Mouse (Mus musculus): ENCODE data around the gene Tnfrsf18.

Gene Tnfrsf18

DNA sequence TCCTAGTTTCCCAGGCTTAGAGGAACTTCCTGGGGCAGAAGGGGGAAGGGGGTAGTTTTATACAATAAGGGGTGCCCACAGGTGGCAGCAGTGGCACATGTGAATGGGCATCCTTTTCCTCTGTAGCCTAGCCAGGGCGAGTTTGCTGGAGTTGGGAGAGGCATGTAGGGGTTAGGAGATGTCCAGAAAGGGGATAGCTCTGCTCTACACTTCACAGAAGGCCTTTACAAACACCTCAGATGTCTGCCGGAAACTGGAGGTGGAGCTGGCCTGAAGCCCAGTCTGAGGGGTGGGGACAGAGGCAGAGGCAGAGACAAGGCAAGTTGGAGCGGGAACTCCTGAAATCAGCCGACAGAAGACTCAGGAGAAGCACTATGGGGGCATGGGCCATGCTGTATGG, at the start of gene Tnfrsf18:
Tnfrsf18 (plus strand) TSS at position 152 of the 400 bp plus-strand sequence.
- peak; percentile 94 for DNase-seq

DNA sequence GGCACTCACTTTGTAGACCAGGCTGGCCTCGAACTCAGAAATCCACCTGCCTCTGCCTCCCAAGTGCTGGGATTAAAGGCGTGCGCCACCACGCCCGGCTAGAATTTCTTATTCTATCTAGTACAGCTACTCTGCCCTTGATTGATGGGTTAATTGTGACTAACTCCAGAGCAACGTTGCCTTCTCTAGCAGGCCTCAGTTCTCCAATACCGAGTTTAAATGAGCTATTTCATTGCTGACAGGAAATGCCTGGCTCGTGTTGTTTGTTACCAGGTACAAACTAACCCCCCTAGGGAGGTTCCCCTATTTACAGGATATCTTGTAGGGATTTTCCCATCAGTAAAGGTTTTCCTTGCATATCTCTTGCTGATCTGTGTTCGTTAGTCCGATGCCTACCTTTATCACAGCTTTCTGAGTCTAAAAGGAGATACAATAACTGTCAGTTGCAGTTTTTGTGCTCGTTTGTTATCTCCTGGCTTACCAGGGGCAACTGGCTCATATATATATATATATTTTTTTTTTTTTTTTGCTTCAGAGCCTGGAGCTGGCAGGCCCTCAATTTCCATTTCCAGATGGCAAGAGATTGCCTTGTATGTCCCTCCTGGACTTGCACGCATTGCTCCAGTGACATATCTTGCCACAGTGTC, 44.4 kb upstream of the Tnfrsf18 start:
- DNase-seq: no peak

GRCm38 (mm10) chr4:155983788-155984187, 42.2 kb upstream of the Tnfrsf18 start:
- DNase-seq: no peak

- peak; percentile 96 for DNase-seq
Observed at GRCm38 (mm10) chr4:155991211-155991907, 34.6 kb upstream of the Tnfrsf18 start.

DNA sequence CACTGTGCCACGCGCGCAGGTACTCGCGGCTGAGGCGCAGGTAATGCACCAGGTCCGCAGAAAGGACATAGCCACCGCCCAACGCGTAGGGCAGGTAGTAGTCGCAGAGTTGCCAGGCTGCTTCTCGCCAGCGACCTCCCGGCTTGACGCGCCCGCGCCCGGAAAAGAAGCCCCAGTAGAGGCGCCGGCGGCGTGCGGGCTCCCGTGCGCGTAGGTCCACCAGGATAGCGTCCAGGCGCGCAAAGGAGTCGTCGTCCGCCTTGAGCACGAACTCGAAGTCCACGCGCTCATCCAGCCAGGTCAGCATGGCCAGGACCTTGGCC, 34.1 kb upstream of the Tnfrsf18 start:
- DNase-seq: no peak

DNA sequence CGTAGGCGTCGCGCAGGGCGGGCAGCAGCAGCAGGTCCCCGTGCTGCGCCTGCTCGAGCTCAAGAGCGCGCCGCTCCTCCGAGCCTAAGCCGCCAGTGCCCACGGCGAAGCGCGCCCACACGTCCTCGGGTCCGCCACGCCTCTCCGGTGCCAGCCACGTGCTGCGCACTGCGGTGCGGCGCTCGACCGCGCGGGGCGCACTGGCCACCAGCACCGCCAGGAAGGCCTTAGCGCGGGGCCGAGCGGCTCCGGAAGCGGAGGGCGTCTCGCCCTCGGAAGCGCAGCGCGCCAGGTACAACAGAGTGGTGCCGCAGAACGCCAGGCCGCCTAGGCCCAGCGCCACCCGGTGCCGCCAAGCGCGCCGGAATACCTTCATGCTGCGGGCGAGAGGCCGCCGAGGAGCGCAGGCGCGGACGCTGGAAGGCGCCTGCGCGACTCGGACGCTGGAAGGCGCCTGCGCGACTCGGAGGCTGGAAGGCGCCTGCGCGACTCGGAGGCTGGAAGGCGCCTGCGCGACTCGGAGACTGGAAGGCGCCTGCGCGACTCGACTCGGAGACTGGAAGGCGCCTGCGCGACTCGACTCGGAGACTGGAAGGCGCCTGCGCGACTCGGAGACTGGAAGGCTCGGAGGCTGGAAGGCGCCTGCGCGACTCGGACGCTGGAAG, 33.6 kb upstream of the Tnfrsf18 start, which contains the start of the genes B3galt6 and Sdf4:
B3galt6 (minus strand) TSS at position 409 of the 665 bp plus-strand sequence.
Sdf4 (plus strand) TSS at position 632 of the 665 bp plus-strand sequence.
- no peak for DNase-seq

DNA sequence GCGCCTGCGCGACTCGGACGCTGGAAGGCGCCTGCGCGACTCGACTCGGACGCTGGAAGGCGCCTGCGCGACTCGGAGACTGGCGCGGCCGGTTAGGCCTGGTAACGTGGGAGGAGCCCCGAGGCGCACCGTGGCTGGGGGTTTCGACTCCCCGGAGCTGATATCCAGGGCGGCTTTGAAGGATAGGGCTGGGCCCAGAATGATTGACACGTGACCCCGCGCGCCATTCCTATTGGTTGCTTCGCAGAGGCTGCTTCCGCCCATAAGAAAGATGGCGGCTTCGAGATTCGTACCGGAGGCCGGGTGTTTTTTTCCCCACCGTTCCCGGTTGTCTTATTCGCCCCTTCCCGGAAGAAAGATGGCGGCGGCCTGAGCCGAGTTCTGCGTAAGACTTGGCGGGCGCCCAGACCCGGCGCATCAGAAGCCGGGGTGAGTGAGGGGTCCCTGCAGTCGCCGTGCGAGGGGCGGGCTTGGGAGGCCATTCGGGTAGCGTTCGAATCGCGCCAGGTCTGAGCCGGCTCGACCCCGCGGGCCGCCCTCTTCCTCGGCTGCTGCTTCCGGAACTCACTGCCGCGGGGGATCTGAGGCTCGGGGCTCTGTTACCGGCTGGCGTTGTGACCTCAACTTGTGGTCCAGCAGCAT, 32.9 kb upstream of the Tnfrsf18 start:
- DNase-seq: peak; percentile 100

DNA sequence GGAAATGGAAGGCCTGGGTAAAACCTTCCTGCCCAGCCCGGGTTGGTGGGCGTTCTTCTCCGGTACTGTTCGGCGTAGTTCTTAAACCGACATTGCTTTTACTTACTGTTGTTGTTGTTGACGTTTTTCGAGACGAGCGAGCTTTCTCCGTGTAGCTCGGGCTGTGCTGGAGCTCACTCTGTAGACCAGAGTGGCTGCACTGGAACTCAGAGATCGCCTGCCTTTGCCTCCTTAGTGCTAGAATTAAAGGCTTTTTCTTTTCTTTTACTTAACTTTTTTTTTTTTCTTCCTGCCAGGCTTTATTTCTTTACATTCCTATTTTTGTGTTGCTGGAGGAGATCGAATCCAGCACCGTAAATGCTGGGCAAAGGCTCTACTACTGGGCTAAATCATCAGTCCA, 32.4 kb upstream of the Tnfrsf18 start:
- DNase-seq: no peak

GRCm38 (mm10) chr4:156004109-156004508, 21.9 kb upstream of the Tnfrsf18 start:
- no peak for DNase-seq

DNA sequence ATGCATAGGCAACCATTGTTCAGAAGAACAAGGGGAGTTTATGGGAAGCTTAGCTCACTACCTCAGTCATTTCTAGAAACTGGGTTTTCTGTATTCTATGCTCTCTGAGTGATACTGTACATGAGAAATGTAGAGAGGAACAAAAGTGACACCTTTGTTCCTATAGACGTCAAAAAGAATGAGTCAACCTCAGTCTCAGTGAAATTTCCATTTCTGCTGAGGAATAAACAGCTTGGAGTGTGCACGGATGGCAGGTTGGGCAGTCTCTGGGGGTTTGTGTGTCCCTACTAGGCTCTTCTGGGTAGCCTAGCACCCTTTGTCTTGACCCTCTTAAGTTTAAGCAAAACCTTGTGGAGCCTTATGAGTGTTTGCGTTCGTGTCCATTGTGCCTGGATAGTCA, 17.6 kb upstream of the Tnfrsf18 start:
- no peak for DNase-seq

- DNase-seq: no peak
Observed at GRCm38 (mm10) chr4:156013637-156014036, 12.3 kb upstream of the Tnfrsf18 start, which contains the start of gene Tnfrsf4. Gene Tnfrsf4, plus strand, starts transcription at chr4:156013843.

GRCm38 (mm10) chr4:156014436-156014835, 11.5 kb upstream of the Tnfrsf18 start:
- no peak for DNase-seq

GRCm38 (mm10) chr4:156019771-156020170, 6.2 kb upstream of the Tnfrsf18 start:
- no peak for DNase-seq

DNA sequence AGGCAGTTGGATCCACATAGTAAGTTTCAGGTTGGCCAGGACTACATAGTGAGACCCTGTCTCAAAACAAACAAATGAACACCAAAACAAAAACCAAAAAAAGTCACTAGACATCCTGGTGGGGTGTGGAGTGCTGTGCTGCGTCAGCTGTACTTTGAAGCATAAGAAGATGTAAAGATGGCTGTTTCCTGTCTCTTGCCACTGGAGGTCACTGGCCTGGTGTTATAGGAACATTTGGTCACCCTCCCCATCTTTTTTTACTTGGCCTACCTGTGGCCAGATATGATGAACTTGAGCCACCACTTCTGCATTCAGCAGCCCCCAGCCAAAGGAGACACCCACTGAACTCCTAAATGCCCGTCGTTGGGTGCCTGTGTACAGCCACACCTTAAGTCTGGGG, 4.6 kb upstream of the Tnfrsf18 start:
- no peak for DNase-seq

- no peak for DNase-seq
Observed at GRCm38 (mm10) chr4:156021942-156022419, 4.0 kb upstream of the Tnfrsf18 start.

DNA sequence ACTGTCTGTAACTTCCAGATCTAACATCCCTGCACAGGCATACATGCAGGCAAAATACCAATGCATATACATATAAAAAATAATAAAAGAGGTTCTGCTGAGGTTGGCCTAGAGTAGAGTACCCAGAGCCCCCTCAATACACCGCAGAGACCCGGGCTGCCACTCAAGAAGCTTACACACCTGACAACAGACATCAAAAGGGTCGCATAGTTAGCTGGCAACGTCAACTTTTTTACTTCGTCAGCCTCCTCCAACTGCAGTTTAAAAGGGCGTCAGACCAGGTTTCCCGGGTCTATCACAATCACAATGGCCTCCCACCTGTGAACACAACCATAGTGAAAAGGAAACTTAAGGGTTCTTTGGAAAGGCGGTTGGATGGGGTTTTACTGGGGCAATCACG, 2.4 kb upstream of the Tnfrsf18 start:
- DNase-seq: no peak

- DNase-seq: no peak
Observed at GRCm38 (mm10) chr4:156024184-156024583, 1.8 kb upstream of the Tnfrsf18 start.

GRCm38 (mm10) chr4:156028580-156028979, 2.6 kb downstream of the Tnfrsf18 start:
- DNase-seq: no peak

DNA sequence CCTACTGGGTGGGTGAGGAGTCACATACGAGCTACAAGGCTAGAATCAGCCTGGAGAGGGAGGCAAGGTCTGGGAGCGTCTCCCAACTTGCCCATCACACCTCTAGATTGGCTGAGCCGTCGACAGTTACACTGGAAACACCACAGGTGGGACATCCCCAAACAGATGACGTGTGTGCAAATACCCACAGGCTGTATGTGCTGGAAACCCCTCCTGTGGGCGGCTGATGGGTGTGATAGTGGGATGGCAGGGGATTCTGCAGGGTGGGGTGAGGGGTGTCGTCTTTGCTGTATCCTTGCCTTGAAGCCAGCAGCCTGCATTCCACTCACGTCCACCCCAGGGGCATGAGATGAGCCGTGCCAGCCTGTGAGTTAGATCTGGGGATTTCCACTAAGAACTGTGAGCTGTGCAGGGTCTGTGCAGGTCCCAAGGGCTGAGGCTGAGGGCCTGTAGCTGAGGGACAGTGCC, 4.7 kb downstream of the Tnfrsf18 start:
- DNase-seq: peak; percentile 90

GRCm38 (mm10) chr4:156031255-156031592, 5.3 kb downstream of the Tnfrsf18 start:
- no peak for DNase-seq

DNA sequence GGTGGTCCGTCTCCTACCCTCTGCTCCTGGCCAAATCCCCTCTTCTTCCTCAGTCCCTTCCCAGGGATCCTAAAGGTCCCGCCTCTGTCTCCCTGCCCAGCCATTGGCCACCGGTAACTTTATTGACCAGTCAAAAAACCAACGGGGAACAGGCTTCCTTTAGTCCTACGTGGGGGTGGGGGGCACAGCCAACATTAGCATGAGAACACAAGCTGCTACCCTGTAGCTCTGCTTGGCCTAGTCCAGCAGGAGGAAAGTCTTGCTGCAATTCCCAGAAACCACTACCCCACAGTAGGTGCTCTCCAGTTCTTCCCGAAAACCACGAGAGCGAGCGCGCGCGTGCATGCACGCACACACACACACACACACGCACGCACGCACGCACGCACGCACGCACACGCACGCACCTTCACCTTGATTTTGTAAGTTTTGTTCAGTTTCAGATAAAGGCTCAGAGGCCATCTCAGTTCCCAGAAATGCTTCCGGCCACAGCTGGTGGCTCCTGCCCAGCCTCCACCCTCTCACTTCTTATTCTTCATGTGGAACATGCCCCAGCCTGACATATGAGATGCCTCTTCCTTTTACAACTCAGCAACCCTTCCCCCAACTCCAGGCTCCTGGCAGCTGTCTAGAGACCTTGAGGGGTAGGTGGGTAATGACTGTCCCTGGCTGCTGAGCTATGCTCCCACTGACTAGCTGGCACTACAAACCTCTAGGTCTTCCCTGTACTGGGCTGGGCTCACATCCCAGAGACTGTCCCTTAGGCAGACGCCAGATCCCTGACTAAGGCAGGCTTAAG, 5.8 kb downstream of the Tnfrsf18 start:
- DNase-seq: peak; percentile 99

- peak; percentile 88 for DNase-seq
Observed at GRCm38 (mm10) chr4:156032856-156033255, 6.9 kb downstream of the Tnfrsf18 start.

Measured in heart, adult 11 months (tissue).